Mouse (Mus musculus): ENCODE data around the gene 1700022I11Rik.

DNA sequence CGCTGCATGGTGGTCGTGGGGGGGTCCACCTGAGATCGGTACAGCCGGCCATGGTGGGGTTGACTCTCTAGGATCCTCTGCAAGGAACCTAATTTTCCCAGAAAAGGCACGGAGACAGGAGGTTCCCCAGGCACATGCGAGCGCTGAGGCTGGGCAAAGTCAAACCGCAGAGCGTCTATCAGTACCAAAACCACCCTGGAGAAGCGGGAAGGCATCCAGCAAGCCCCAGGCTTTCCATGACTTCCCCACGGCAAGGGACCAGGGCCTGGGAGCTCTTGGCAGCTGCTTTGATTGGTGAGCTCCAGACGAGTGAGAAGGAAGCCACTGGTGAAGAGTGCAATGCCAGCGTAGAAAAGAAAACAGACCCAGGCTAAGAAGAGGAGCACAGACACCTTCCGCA is 55.3 kb downstream of the 1700022I11Rik start:
- TF ChIP-seq MYOG (IDR thresholded peaks at IDR 0.05; ENCODE audit: control insufficient read depth, extremely low read depth, insufficient read length) = no peak
- no peak for TF ChIP-seq MYOD1 (IDR thresholded peaks at IDR 0.05; ENCODE audit: control insufficient read depth, insufficient read length, low read depth)
- no peak for TF ChIP-seq CTCF (IDR thresholded peaks at IDR 0.05; ENCODE audit: control insufficient read depth, insufficient read depth, insufficient read length)
- TF ChIP-seq MAX (IDR thresholded peaks at IDR 0.05) = no peak
- no peak for TF ChIP-seq USF1 (IDR thresholded peaks at IDR 0.05; ENCODE audit: low read depth)
- TF ChIP-seq FOSL1 (IDR thresholded peaks at IDR 0.05; ENCODE audit: insufficient read depth, low read length, poor library complexity, severe bottlenecking) = no peak
- TF ChIP-seq CEBPB (IDR thresholded peaks at IDR 0.05; ENCODE audit: low read depth) = no peak
